Mouse (Mus musculus) neural tube, embryonic 13.5 days (tissue): Measurements from ENCODE around the gene Arhgap28. TPM values are rescaled to one million over a fixed set of nuclear protein-coding genes. Genes with fewer than 3 reads are reported as not detected.

ENCODE experiments used
- ATAC-seq: fragments of 200-750 bp; cut with Nextera tagmentation; 2 replicates; pipeline ENCODE4 v1.8.0; 2017; ENCODE audit warnings: low read depth, mild to moderate bottlenecking, moderate TSS enrichment, moderate library complexity
- H3K27ac ChIP-seq: fragments of 300-500 bp; sonication (generic); replicated peaks from 2 replicates; pipeline ENCODE4 v1.5.1; 2015; ENCODE audit warnings: moderate library complexity, mild to moderate bottlenecking, inconsistent platforms
- H3K27me3 ChIP-seq: fragments of 300-500 bp; sonication (generic); 2 replicates; pipeline ENCODE4 v1.6.1; 2015; ENCODE audit warnings: mild to moderate bottlenecking, inconsistent platforms
- H3K36me3 ChIP-seq: fragments of 300-500 bp; sonication (generic); 2 replicates; pipeline ENCODE4 v1.6.1; 2015; ENCODE audit warnings: mild to moderate bottlenecking, inconsistent platforms
- H3K4me1 ChIP-seq: fragments of 300-500 bp; sonication (generic); replicated peaks from 2 replicates; pipeline ENCODE4 v1.6.1; 2015; ENCODE audit warnings: inconsistent platforms
- H3K4me2 ChIP-seq: fragments of 300-500 bp; sonication (generic); 2 replicates; pipeline ENCODE4 v1.6.1; 2015; ENCODE audit warnings: inconsistent platforms, mild to moderate bottlenecking, moderate library complexity
- H3K4me3 ChIP-seq: fragments of 300-500 bp; sonication (generic); 2 replicates; pipeline ENCODE4 v1.5.1; 2015; ENCODE audit warnings: mild to moderate bottlenecking, inconsistent platforms
- H3K9ac ChIP-seq: fragments of 300-500 bp; sonication (generic); 2 replicates; pipeline ENCODE4 v1.6.1; 2015; ENCODE audit warnings: moderate library complexity, mild to moderate bottlenecking, inconsistent platforms
- H3K9me3 ChIP-seq: fragments of 300-500 bp; sonication (generic); 2 replicates; pipeline ENCODE4 v1.6.1; 2016; ENCODE audit warnings: inconsistent platforms
- WGBS: fragments of 180-500 bp; shearing (Covaris S2); methylation state at CpG from one replicate; pipeline ENCODE4 v1.1.7; 2015; 5-methylcytosine and 5-hydroxymethylcytosine counted together
- polyA plus RNA-seq: library from polyadenylated mRNA; unstranded; fragments of >200 nt; fragmentation: Nextera tagmentation; extraction: Ambion mirVana; gene quantifications from 2 replicates; pipeline ENCODE4 v1.2.1, GENCODE M21; 2015

The Arhgap28 gene
- polyA plus RNA-seq, 1 experiment from 2014 or later, result 15.1 TPM

- 92% methylated on average over 16 of the region's 16 CpGs for WGBS
- H3K36me3 ChIP-seq, result peaks cover 84% of the 10 kb centered on the region
- ATAC-seq, result no peak
- H3K27ac ChIP-seq, result no peak overlapping the region
- no peak overlapping the region for H3K4me3 ChIP-seq
- H3K27me3 ChIP-seq, result no peaks in the 10 kb centered on the region
- H3K4me1 ChIP-seq, result no peaks in the 10 kb centered on the region
- H3K9ac ChIP-seq, result no peak overlapping the region
- H3K4me2 ChIP-seq, result no peak overlapping the region
- H3K9me3 ChIP-seq, result no peaks in the 10 kb centered on the region
Observed at GRCm38 (mm10) chr17:67809171-67809570, 194.7 kb downstream of the Arhgap28 start.
